Mouse (Mus musculus) left cerebral cortex, postnatal 10 days (tissue): ENCODE measurements around the gene Olfr478. TPM values are rescaled to one million over a fixed set of nuclear protein-coding genes. Genes with fewer than 3 reads are reported as not detected.
"Not testable (repeated sequence)": the region's sequence is repeated elsewhere in the genome, so short reads cannot be mapped to it uniquely, and the experiment has no call there.

Experiments
- DNase-seq, 2 experiments: peaks; one replicate each; pipeline ENCODE4 v3.0.0; 2021 to 2022; ENCODE audit warnings: low spot score in 2 of 2, mixed read lengths in 1 of 2; ENCODE audit errors: extremely low spot score in 1 of 2
- intact Hi-C: fragments of 180-260 bp; cut with DNase I; formaldehyde crosslinking; loops from one replicate; pipeline ENCODE4 v1.15.1; 2025
- total RNA-seq, 2 experiments: library from RNA; stranded (reverse); gene quantifications; 2 replicates each; pipeline ENCODE4 v1.2.3; 2021

The Olfr478 gene
- not detected for total RNA-seq

GRCm38 (mm10) chr7:108033889-108034288 is at the start of gene Olfr478:
Olfr478 (minus strand) TSS chr7:108033989.
- intact Hi-C loops, result no loop called here
- no peak for DNase-seq

GRCm38 (mm10) chr7:108079555-108079954 is 45.8 kb upstream of the Olfr478 start, which contains the start of gene Olfr481:
Olfr481 (plus strand) TSS chr7:108079855.
- intact Hi-C loops, result no loop called here

GRCm38 (mm10) chr7:108067246-108067645 is 33.5 kb upstream of the Olfr478 start, which contains the start of gene Olfr480:
Olfr480 (minus strand) TSS chr7:108067346.
- intact Hi-C loops, result no loop called here
- DNase-seq, result no peak

More at GRCm38 (mm10) chr7:108079555-108079954, 45.8 kb upstream of the Olfr478 start, which contains the start of gene Olfr481:
- DNase-seq, result no peak

GRCm38 (mm10) chr7:108050393-108050792 is 16.6 kb upstream of the Olfr478 start, which contains the start of gene Olfr479:
Olfr479 (plus strand) TSS chr7:108050693.
- intact Hi-C loops, result no loop called here
- DNase-seq, result no peak

GRCm38 (mm10) chr7:108014256-108014655 is 19.5 kb downstream of the Olfr478 start:
- DNase-seq, intact Hi-C loops: not testable (repeated sequence)

GRCm38 (mm10) chr7:107986393-107986792 is 47.4 kb downstream of the Olfr478 start, which contains the start of gene Olfr477:
Olfr477 (plus strand) TSS chr7:107986693.
- intact Hi-C loops, result no loop called here
- no peak for DNase-seq

Other genes with a start within 250 kb of the Olfr478 start
- not detected for gene Ovch2, start 232.8 kb downstream of the Olfr478 start, total RNA-seq
- not detected for gene Olfr467, start 221.7 kb downstream of the Olfr478 start, total RNA-seq
- gene Olfr469, start 208.4 kb downstream of the Olfr478 start, total RNA-seq, result not detected
- gene Olfr470, start 186.5 kb downstream of the Olfr478 start, total RNA-seq, result not detected
- gene Olfr472, start 136.1 kb downstream of the Olfr478 start, total RNA-seq, result not detected
- not detected for gene Olfr473, start 103.5 kb downstream of the Olfr478 start, total RNA-seq
- gene Olfr474, start 79.3 kb downstream of the Olfr478 start, total RNA-seq, result not detected
- gene Olfr476, start 69.2 kb downstream of the Olfr478 start, total RNA-seq, result not detected
- not detected for gene Olfr477, start 47.3 kb downstream of the Olfr478 start, total RNA-seq
- gene Olfr479, start 16.7 kb upstream of the Olfr478 start, total RNA-seq, result not detected
- not detected for gene Olfr480, start 33.4 kb upstream of the Olfr478 start, total RNA-seq
- not detected for gene Olfr481, start 45.9 kb upstream of the Olfr478 start, total RNA-seq
- 1 to 10 TPM; 1.5 to 1.7 TPM for gene Olfr482, start 63.6 kb upstream of the Olfr478 start, total RNA-seq
- not detected for gene Olfr483, start 66.9 kb upstream of the Olfr478 start, total RNA-seq
- not detected for gene Olfr484, start 93.5 kb upstream of the Olfr478 start, total RNA-seq
- not detected for gene Olfr485, start 125.9 kb upstream of the Olfr478 start, total RNA-seq
- not detected for gene Olfr486, start 138.8 kb upstream of the Olfr478 start, total RNA-seq
- gene Olfr487, start 180.6 kb upstream of the Olfr478 start, total RNA-seq, result not detected
- gene Olfr488, start 224.4 kb upstream of the Olfr478 start, total RNA-seq, result not detected